Mouse (Mus musculus) forebrain, embryonic 10.5 days (tissue): Measurements from ENCODE around the gene Aplp2. TPM values are rescaled to one million over a fixed set of nuclear protein-coding genes. Genes with fewer than 3 reads are reported as not detected.
"Not testable (repeated sequence)": the region's sequence is repeated elsewhere in the genome, so short reads cannot be mapped to it uniquely, and the experiment has no call there.

Experiments
- DNase-seq: peaks from one replicate; pipeline ENCODE4 v3.0.0-alpha.2; 2017; ENCODE audit warnings: low spot score; ENCODE audit errors: extremely low spot score
- H3K27ac ChIP-seq: fragments of 300-500 bp; sonication (generic); 2 replicates; pipeline ENCODE4 v1.5.1; 2016; ENCODE audit warnings: mild to moderate bottlenecking
- H3K27me3 ChIP-seq: fragments of 300-500 bp; sonication (generic); 2 replicates; pipeline ENCODE4 v1.6.1; 2016; ENCODE audit warnings: mild to moderate bottlenecking; ENCODE audit not compliant: poor library complexity, severe bottlenecking
- H3K36me3 ChIP-seq: fragments of 300-500 bp; sonication (generic); replicated peaks from 2 replicates; pipeline ENCODE4 v1.6.1; 2016; ENCODE audit warnings: mild to moderate bottlenecking, moderate library complexity
- H3K4me1 ChIP-seq: fragments of 300-500 bp; sonication (generic); 2 replicates; pipeline ENCODE4 v1.6.1; 2016
- H3K4me3 ChIP-seq: fragments of 300-500 bp; sonication (generic); 2 replicates; pipeline ENCODE4 v1.5.1; 2016; ENCODE audit warnings: mild to moderate bottlenecking, moderate library complexity
- H3K9me3 ChIP-seq: fragments of 300-500 bp; sonication (generic); 2 replicates; pipeline ENCODE4 v1.6.1; 2016; ENCODE audit warnings: mild to moderate bottlenecking, moderate library complexity
- WGBS: fragments of 180-500 bp; shearing (Covaris S2); methylation state at CpG from one replicate; pipeline ENCODE4 v1.1.7; 2016; 5-methylcytosine and 5-hydroxymethylcytosine counted together
- polyA plus RNA-seq: library from polyadenylated mRNA; unstranded; fragments of >200 nt; fragmentation: Nextera tagmentation; extraction: Ambion mirVana; gene quantifications from 2 replicates; pipeline ENCODE4 v1.2.1, GENCODE M21; 2016

Gene Aplp2
- polyA plus RNA-seq, 1 experiment from 2014 or later: 206 TPM

DNA sequence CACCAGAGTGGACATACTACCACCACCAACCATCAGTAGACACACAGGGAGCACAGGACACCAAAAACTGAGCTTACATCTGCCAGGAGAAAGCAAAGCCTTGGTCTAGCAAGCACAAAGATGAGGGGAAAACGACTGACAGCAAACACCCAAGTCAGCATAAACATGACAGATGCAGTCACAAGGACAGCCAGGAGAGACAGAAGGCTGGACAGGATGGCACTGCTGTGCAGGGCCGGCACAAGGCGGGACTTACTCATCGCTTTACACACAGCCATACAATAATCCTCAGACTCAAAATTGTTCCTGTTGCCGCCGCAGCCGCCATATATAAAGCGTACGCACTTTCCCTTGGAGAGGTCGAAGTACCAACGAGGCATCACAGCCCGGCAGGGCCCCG is 44.3 kb downstream of the Aplp2 start:
- no peaks in the 10 kb centered on the region for H3K9me3 ChIP-seq
- no peak overlapping the region for H3K4me3 ChIP-seq
- 0 out of 2 replicates have a peak, but pooled peaks cover 3% of the 10 kb centered on the region for H3K4me1 ChIP-seq
- H3K27me3 ChIP-seq: no peaks in the 10 kb centered on the region
- WGBS: 94% methylated on average over 13 of the region's 13 CpGs
- H3K27ac ChIP-seq: no peak overlapping the region
- peaks cover 95% of the 10 kb centered on the region for H3K36me3 ChIP-seq
- DNase-seq: no peak

DNA sequence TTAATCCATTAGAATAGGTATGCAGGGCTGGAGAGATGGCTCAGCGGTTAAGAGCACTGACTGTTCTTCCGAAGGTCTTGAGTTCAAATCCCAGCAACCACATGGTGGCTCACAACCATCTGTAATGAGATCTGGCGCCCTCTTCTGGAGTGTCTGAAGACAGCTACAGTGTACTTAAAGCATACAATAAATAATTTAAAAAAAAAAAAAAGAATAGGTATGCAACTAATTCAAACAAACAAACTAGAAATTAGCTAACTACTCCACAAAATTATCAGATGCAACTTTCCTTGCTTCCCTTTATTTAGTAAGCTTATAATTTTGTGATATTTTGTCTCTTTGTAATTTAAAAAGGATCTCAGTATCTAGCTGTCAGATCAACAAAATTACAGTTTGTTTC is 46.1 kb downstream of the Aplp2 start:
- not testable (repeated sequence) for H3K27me3 ChIP-seq, DNase-seq, H3K4me3 ChIP-seq, H3K9me3 ChIP-seq, H3K4me1 ChIP-seq, H3K27ac ChIP-seq
- 81% methylated on average over 3 of the region's 3 CpGs for WGBS
- H3K36me3 ChIP-seq: peaks cover 98% of the 10 kb centered on the region

DNA sequence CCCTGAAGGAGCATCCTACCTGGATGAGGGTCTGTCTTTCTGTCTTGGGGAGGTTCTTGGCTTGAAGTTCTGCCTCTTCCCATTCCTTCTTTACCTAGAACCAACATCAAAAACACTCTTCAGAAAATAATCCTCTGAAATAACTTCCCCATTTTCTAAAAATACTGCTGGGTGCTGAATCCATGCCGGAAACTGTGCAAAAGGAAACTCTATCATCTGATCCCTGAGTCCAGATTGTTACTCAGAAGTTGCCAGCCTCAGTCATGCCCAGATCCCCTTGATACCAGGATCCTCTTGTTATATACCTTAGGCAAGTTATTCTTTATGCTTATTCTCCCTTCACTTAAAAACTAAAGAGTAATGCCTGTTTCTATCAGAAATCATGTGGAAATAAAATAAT is 48.3 kb downstream of the Aplp2 start:
- Histone ChIP-seq H3K4me1 (no peaks in the 10 kb centered on the region), H3K4me3 (no peak overlapping the region), H3K27ac (no peak overlapping the region), H3K27me3 (no peaks in the 10 kb centered on the region), H3K9me3 (no peaks in the 10 kb centered on the region), H3K36me3 (peaks cover 98% of the 10 kb centered on the region)
- DNase-seq: no peak
- WGBS: 90% methylated on average over 1 of the region's 1 CpGs

DNA sequence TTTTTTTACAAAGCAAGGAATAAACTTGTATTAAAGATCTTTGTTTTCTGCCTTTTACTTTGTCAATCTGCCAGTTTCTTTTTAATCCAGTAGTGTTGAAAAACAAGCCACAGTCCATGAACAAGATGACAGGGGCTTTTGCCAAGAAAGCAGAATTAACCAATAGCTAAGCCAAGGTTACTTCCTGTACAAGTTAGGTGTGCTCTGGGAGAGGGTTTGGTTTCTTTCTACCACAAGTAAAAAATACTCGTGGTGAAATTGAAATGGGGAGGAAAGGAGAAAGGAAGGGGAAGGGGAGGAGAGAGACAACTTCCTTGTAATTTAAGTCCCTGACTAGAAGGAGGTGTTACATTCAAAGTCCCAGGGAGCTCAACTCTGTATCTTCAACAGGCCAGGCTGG is 48.7 kb downstream of the Aplp2 start:
- Histone ChIP-seq H3K4me1 (no peaks in the 10 kb centered on the region), H3K4me3 (no peak overlapping the region), H3K27ac (no peak overlapping the region), H3K36me3 (peaks cover 98% of the 10 kb centered on the region), H3K27me3 (no peaks in the 10 kb centered on the region), H3K9me3 (no peaks in the 10 kb centered on the region)
- 91% methylated on average over 1 of the region's 1 CpGs for WGBS
- DNase-seq: no peak

DNA sequence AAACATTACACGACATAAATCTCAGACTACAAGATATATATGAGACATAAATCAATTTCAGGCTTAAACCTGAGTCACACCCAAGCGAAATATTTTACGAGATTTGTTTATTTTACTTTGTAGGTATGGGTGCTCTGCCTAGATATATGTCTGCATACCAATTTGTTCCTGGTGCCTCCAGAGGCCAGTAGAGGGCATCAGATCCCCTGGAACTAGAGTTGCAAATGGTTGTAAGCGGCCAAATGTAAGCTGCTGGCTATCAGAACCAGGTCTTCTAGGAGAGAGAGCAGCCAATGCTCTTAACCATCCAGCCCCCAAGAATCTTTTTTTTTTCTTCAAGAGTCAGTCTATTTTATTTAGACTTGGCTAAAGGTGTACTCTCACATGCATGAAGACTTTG is 51.7 kb downstream of the Aplp2 start:
- Histone ChIP-seq H3K36me3 (peaks cover 99% of the 10 kb centered on the region), H3K9me3 (no peaks in the 10 kb centered on the region), H3K27ac (no peak overlapping the region), H3K4me3 (no peak overlapping the region), H3K4me1 (no peaks in the 10 kb centered on the region), H3K27me3 (no peaks in the 10 kb centered on the region)
- no peak for DNase-seq
- 85% methylated on average over 4 of the region's 4 CpGs for WGBS

DNA sequence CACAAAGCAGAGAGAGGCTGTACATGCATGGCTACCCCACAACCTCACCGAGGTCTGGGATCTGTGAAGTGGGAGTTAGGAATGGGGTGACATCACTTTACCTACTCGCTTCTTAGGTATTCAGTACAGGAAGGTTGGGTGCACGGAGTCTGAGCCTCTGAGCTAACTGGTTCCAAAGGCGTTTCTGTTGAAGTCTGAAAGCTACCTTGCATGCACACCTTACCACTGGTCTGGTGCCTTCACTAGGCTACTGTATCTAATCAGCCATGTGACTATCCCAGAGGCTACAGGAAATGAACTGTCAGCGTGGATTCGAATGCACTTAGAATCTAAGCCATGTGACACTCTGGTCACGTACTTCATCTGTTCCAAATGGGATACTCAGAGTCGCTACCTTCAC is 55.0 kb downstream of the Aplp2 start:
- no peak overlapping the region for H3K27ac ChIP-seq
- no peak overlapping the region for H3K4me3 ChIP-seq
- H3K9me3 ChIP-seq: no peaks in the 10 kb centered on the region
- H3K27me3 ChIP-seq: no peaks in the 10 kb centered on the region
- H3K36me3 ChIP-seq: peaks cover 100% of the 10 kb centered on the region
- H3K4me1 ChIP-seq: no peaks in the 10 kb centered on the region
- 92% methylated on average over 8 of the region's 8 CpGs for WGBS
- no peak for DNase-seq

DNA sequence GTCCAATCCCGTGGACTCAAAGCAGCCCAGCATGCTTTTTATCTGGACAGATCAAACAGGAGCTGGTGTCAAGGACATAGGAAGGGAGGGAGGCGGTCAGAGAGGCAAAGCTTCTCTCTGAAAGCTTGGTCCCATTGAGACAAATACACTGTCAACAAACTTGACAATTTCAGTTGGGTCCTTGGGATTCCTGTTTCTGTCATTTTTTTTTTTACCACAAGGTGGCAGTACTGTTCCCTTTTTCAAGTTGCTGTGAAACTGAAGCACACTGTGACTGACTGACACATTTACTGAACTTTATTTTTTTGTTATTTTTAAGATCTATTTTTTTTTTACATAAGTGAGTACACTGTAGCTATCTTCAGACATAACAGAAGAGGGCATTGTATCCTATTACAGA is 60.6 kb downstream of the Aplp2 start:
- DNase-seq: no peak
- Histone ChIP-seq H3K4me1 (no peaks in the 10 kb centered on the region), H3K36me3 (peaks cover 84% of the 10 kb centered on the region), H3K27ac (no peak overlapping the region), H3K9me3 (no peaks in the 10 kb centered on the region), H3K4me3 (no peak overlapping the region), H3K27me3 (no peaks in the 10 kb centered on the region)
- WGBS: 76% methylated on average over 2 of the region's 2 CpGs

DNA sequence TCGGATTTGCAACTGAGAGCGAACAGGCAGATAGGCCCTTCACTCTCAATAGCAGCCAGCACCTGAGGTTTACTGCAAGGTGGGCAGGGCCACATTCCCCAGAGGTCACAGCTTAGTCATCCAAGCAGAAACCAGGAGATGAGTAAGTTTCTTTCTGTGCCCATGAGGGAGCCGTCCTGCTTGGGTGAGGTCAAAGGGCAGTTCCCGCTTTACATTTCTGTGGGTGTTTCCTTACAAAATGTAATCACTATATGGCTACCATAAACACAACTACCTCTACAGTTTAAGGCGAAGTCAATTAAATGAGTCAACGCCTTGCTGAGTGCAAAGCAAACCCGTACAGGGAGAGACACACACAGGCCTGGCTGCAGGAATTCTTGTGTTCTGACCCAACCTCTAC is 63.5 kb downstream of the Aplp2 start:
- no peak for DNase-seq
- H3K27me3 ChIP-seq: no peaks in the 10 kb centered on the region
- H3K9me3 ChIP-seq: no peaks in the 10 kb centered on the region
- H3K36me3 ChIP-seq: peaks cover 58% of the 10 kb centered on the region
- H3K4me1 ChIP-seq: no peaks in the 10 kb centered on the region
- H3K4me3 ChIP-seq: no peak overlapping the region
- 89% methylated on average over 7 of the region's 7 CpGs for WGBS
- no peak overlapping the region for H3K27ac ChIP-seq

DNA sequence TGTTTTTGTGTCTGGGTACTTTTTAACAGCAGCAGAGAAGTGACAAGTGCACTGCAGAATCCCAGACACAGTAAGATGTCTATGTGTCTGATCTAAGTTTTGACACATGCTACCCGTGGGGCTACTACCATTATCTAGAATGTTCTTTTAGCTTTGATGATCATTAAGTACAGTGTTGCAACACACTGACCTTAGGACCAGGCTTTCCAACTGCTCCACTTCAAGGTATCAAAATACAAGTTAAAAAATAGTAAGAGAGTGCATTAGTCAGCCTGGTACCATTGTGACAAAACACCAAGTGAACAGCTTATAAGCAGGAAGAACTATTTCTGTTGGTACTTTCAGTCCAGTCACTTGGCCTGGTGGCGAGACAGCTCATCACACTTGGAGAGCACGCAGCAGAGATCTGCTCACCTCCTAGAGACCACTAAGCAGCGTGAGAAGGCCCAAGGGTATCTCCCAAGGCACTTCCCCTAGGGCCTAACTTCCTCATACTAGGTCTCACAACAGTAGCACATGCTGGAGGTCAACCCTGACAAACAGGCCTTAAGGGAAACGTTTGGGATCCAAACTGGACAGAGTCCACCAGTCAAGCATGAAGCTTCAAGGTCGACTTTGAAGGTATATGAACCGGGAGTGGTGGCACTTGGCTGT is 66.2 kb downstream of the Aplp2 start:
- Histone ChIP-seq H3K4me3 (no peak overlapping the region), H3K36me3 (peaks cover 31% of the 10 kb centered on the region), H3K27ac (no peak overlapping the region), H3K9me3 (no peaks in the 10 kb centered on the region), H3K27me3 (no peaks in the 10 kb centered on the region), H3K4me1 (no peaks in the 10 kb centered on the region)
- 86% methylated on average over 7 of the region's 7 CpGs for WGBS
- no peak for DNase-seq

DNA sequence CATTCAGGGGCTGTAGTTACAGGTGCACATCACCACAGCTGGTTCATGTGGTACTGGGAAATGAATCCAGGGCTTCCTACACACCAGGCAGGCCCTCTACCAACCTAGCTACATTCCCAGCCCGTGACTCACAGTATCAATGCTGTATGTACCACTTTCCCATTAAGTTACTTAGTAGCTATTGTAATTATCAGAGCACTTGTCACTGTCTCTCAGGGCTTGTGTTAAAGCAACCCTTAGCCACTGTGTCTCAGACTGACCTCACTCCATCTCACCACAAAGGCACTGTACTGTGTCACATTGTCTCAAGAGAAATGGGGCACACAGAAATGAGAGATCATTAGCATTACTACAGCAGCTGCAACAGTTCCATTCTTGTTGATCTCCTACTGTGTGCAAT is 68.7 kb downstream of the Aplp2 start:
- Histone ChIP-seq H3K9me3 (no peaks in the 10 kb centered on the region), H3K36me3 (peaks cover 7% of the 10 kb centered on the region), H3K27ac (no peak overlapping the region), H3K4me3 (no peak overlapping the region), H3K27me3 (no peaks in the 10 kb centered on the region), H3K4me1 (no peaks in the 10 kb centered on the region)
- no peak for DNase-seq
- WGBS: 77% methylated on average over 1 of the region's 1 CpGs

DNA sequence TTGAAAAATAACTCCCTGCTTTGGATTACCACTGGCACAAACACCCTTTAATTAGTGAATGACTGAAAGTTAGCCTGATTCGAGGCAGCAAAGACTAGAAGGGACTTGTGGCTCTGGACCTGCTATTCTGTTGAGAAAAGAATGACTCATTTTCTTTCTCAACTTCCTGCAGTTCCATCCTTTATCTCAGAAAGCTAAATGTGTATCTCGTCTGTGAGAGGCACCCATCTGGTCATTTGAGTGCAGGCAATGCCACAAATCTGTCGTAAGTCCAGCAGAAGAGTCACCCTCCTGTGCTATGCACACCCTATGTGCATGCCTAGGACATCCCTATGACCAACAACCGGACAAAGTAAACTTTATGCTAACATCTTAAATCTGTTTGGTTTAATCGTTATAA is 78.5 kb downstream of the Aplp2 start:
- H3K36me3 ChIP-seq: no peaks in the 10 kb centered on the region
- peaks cover 21% of the 10 kb centered on the region for H3K4me1 ChIP-seq
- WGBS: 88% methylated on average over 5 of the region's 5 CpGs
- no peaks in the 10 kb centered on the region for H3K9me3 ChIP-seq
- no peak overlapping the region for H3K27ac ChIP-seq
- peaks cover 70% of the 10 kb centered on the region for H3K27me3 ChIP-seq
- DNase-seq: no peak
- H3K4me3 ChIP-seq: no peak overlapping the region

DNA sequence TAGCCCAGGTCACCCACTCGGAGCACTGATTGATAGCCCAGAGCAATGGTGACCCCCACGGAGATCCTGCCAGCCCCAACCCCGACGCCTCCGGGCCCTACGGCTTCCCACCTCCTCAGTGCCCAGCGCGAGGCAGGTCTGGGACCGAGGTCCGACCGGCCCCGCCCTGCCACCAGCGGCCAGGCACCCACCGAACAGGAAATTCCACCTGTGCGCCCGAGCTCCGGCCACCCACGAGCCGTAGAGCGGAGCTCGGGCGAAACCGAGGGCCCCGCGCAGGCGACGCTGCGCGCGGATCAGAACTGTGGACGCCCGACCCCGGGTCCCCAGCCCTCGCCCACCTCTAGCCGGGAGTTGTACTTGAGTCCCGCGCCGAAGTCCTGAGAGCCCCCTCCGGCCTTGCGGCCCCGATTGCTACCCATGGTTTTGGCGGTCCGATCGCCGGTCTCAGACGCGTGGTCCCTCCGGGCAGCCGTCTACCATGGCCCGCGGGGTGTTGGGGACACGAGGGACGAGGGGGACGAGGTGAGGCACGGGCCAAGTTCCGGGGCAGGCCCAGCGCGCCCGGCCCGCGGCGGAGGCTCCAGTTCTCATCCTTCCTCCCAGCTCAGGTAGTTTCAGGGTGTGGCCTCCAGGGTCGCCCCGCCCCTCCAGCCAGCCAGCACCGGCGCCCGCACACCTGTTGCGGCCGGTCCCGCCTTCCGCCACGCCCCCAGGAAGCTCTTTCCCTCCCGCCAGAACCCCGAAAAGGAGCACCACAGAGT is 80.2 kb downstream of the Aplp2 start, which contains the start of gene St14:
Gene St14, minus strand, starts transcription at position 649 of the 764 bp plus-strand sequence.
- peaks cover 74% of the 10 kb centered on the region for H3K27me3 ChIP-seq

More for the DNA sequence above, 80.2 kb downstream of the Aplp2 start, which contains the start of gene St14:
- WGBS: under 1% methylated on average over 73 of the region's 74 CpGs
- Histone ChIP-seq H3K9me3 (no peaks in the 10 kb centered on the region), H3K27ac (peak within 1 kb of the TSS; percentile 68), H3K36me3 (no peaks in the 10 kb centered on the region), H3K4me3 (peak within 1 kb of the TSS; percentile 54), H3K4me1 (peaks cover 21% of the 10 kb centered on the region)
- no peak for DNase-seq
